Mouse (Mus musculus): ENCODE measurements around the gene Tmem126a. TPM values are rescaled to one million over a fixed set of nuclear protein-coding genes. Genes with fewer than 3 reads are reported as not detected.

Gene Tmem126a
- polyA plus RNA-seq, 1 experiment = 9.4 TPM

DNA sequence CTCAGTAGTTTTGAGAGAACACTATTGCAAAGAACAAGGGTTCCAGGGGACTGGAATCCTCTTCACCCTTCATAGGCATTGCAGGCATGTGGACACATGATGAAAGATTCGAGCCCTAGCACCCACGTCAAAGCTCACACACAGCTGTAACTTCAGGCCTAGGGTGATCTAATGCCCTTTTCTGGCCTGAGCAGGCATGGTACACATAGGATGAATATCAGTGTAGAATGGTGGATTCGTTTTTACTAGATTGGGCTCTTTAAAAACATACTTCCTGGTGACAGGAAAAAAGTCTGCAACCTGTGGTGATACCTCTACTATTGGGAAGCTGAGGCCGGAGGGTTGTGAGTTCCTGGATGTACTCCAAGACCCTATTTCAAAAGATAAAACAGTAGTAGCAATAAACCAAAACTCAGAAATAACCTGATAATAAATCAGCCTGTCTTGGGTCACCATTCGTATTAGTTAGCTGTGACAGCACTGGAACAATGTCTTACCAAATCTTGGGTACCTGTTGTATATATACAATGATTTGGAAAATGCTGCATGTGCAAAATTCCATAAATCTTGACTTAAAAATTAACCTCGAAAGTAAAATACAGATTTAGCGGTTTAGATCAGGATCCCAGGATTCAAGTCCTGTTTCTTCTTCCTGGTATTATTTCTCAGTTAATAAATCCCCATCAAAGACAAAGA is 732 bp downstream of the Tmem126a start:
- no peaks in the 10 kb centered on the region for H3K9me3 ChIP-seq
- TF ChIP-seq FLI1 (IDR thresholded peaks at IDR 0.05; ENCODE audit: low read length) (no peak), GATA1 (IDR thresholded peaks at IDR 0.05; ENCODE audit: borderline replicate concordance, low read length) (no peak)
- H3K4me3 ChIP-seq (replicated peaks) = peak overlapping the region; percentile 97
- peaks cover 34% of the 10 kb centered on the region for H3K36me3 ChIP-seq (replicated peaks; ENCODE audit: low read length)
- peaks cover 24% of the 10 kb centered on the region for H3K4me1 ChIP-seq
- peaks cover 5% of the 10 kb centered on the region for H3K27me3 ChIP-seq (replicated peaks)

DNA sequence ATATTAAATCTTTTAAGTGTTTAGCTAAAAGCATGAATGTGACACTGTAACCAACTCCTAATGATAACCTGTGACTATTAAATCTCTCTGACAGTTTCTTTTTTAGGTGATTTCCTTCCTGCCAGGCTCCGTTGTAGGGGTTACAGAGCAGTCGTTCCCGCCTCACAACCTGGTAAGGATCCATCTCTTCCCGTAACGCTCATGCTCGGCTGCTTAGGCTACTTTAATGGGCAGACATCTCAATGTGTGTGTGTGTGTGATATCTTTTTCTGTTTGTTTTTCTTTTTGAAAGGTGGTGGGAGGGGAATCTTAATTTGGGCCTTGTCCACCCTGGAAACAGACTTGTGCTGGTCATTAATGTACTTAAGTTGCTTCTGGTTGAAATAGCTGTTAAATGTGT is 12.8 kb downstream of the Tmem126a start:
- H3K4me3 ChIP-seq (replicated peaks) = peak overlapping the region; percentile 100
- TF ChIP-seq GATA1 (IDR thresholded peaks at IDR 0.05; ENCODE audit: borderline replicate concordance, low read length) (no peak), FLI1 (IDR thresholded peaks at IDR 0.05; ENCODE audit: low read length) (no peak)

GRCm38 (mm10) chr7:90443101-90444091 is 13.6 kb downstream of the Tmem126a start:
- peaks cover 31% of the 10 kb centered on the region for H3K36me3 ChIP-seq (replicated peaks; ENCODE audit: low read length)
- H3K4me1 ChIP-seq = peaks cover 9% of the 10 kb centered on the region; the same call in 1 of the 2 replicates
- H3K27me3 ChIP-seq (replicated peaks) = no peaks in the 10 kb centered on the region
- H3K9me3 ChIP-seq = 0 out of 2 replicates have a peak, but pooled peaks cover 6% of the 10 kb centered on the region
- H3K4me3 ChIP-seq (replicated peaks) = peak overlapping the region; percentile 100
- TF ChIP-seq FLI1 (IDR thresholded peaks at IDR 0.05; ENCODE audit: low read length) = no peak

More for the DNA sequence above, 12.8 kb downstream of the Tmem126a start:
- Histone ChIP-seq H3K4me1 (peaks cover 13% of the 10 kb centered on the region; the same call in 1 of the 2 replicates), H3K9me3 (0 out of 2 replicates have a peak, but pooled peaks cover 6% of the 10 kb centered on the region), H3K36me3 (replicated peaks; ENCODE audit: low read length) (peaks cover 39% of the 10 kb centered on the region), H3K27me3 (replicated peaks) (no peaks in the 10 kb centered on the region)

- TF ChIP-seq GATA1 (IDR thresholded peaks at IDR 0.05; ENCODE audit: borderline replicate concordance, low read length) (no peak), FLI1 (IDR thresholded peaks at IDR 0.05; ENCODE audit: low read length) (no peak)
- H3K4me3 ChIP-seq (replicated peaks) = peak within 1 kb of the TSS; percentile 100
- 0 out of 2 replicates have a peak, but pooled peaks cover 6% of the 10 kb centered on the region for H3K9me3 ChIP-seq
- no peaks in the 10 kb centered on the region for H3K27me3 ChIP-seq (replicated peaks)
- peaks cover 10% of the 10 kb centered on the region; the same call in 1 of the 2 replicates for H3K4me1 ChIP-seq
- H3K36me3 ChIP-seq (replicated peaks; ENCODE audit: low read length) = peaks cover 23% of the 10 kb centered on the region
These were observed 14.4 kb downstream of the Tmem126a start, which contains the start of gene Crebzf for GRCm38 (mm10) chr7:90442518-90443080. Gene Crebzf, plus strand, starts transcription at chr7:90442729.

DNA sequence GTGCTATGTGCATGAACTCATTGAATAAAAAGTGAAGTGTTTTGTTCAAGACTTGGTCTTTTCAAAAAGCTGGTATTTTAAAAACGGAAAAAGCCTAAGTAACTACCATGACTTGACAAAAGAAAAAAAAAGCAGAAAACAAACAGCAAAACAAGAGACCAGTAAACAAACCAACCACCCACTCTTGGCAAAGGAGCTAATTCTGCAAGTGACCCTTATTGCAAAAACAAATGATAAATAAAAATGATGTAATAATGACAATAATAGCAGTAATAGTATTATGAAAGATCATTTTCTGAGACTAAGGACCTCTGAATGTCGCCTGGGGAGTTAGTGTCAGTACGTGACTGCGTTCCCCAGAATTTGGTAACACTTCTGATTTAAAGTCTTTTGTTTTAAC is 15.0 kb downstream of the Tmem126a start:
- peaks cover under 1% of the 10 kb centered on the region for H3K27me3 ChIP-seq (replicated peaks)
- peaks cover 17% of the 10 kb centered on the region for H3K36me3 ChIP-seq (replicated peaks; ENCODE audit: low read length)
- H3K4me1 ChIP-seq = peaks cover 10% of the 10 kb centered on the region; the same call in 1 of the 2 replicates
- H3K4me3 ChIP-seq (replicated peaks) = peak overlapping the region; percentile 100
- no peak for TF ChIP-seq FLI1 (IDR thresholded peaks at IDR 0.05; ENCODE audit: low read length)
- TF ChIP-seq GATA1 (IDR thresholded peaks at IDR 0.05; ENCODE audit: borderline replicate concordance, low read length) = no peak
- 0 out of 2 replicates have a peak, but pooled peaks cover 6% of the 10 kb centered on the region for H3K9me3 ChIP-seq

DNA sequence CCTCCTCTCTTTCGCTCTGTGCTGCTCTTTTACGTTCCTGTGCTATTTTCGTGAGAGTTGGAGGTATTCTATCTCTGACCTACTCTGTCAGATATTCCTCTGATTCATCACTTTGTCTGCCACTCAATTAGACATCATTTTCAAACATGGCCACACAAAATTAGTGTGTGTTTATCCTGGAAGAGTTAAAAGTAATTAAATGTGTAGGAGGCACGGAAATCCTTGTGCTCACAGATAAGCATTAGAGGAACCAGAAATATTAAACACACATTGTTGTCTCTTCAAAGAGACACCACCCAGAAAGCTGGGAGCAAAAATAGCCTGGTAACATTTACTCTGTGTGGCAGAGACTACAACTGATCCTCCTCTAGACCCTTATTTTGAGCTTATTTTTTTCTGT is 17.0 kb downstream of the Tmem126a start:
- peaks cover 7% of the 10 kb centered on the region; the same call in 1 of the 2 replicates for H3K4me1 ChIP-seq
- 0 out of 2 replicates have a peak, but pooled peaks cover 6% of the 10 kb centered on the region for H3K9me3 ChIP-seq
- TF ChIP-seq FLI1 (IDR thresholded peaks at IDR 0.05; ENCODE audit: low read length) (no peak), GATA1 (IDR thresholded peaks at IDR 0.05; ENCODE audit: borderline replicate concordance, low read length) (no peak)
- H3K27me3 ChIP-seq (replicated peaks) = peaks cover 1% of the 10 kb centered on the region
- H3K36me3 ChIP-seq (replicated peaks; ENCODE audit: low read length) = peaks cover 6% of the 10 kb centered on the region
- H3K4me3 ChIP-seq (replicated peaks) = no peak overlapping the region

DNA sequence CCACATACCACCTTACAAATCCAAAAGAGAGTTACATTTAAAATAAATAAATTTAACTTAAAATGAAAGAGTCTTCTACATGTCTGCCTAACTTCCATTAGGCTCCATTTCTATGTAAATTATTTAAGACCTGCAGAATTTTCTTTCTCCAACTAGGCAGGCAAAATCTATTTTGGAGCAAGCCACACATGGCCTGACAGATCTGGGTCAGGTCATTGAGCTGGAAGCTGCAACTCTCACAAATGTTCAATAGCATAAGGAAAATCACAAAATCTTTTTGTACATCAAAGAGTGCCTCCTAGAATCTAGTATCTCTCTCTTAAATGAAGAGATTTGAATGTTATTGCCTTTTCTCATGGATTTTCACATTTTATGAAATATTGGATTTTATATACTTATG is 24.8 kb downstream of the Tmem126a start:
- H3K36me3 ChIP-seq (replicated peaks; ENCODE audit: low read length) = no peaks in the 10 kb centered on the region
- H3K27me3 ChIP-seq (replicated peaks) = peaks cover 6% of the 10 kb centered on the region
- TF ChIP-seq FLI1 (IDR thresholded peaks at IDR 0.05; ENCODE audit: low read length) (no peak), GATA1 (IDR thresholded peaks at IDR 0.05; ENCODE audit: borderline replicate concordance, low read length) (no peak)
- H3K4me1 ChIP-seq = peaks cover 1% of the 10 kb centered on the region
- H3K9me3 ChIP-seq = peaks cover 1% of the 10 kb centered on the region; the same call in 1 of the 2 replicates
- H3K4me3 ChIP-seq (replicated peaks) = no peak overlapping the region

DNA sequence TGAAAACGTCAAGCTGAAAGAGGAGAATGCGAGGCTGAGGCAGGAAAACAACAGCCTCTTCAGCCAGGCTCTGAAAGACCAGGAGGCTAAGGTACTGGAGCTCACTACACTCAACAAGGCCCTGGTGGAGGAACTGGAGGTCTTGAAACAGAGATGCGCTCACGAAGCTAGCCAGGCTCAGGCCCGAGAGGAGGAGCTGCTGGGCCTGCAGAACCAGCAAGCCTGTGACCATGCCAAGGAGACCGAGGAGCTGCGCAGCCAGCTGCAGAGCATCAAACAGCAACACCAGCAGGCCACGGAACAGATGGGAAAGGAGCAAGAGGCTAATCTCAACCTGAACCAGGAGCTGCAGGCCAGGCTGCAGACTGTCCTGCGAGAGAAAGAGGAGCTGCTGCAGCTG is 30.0 kb downstream of the Tmem126a start:
- peaks cover 9% of the 10 kb centered on the region for H3K9me3 ChIP-seq
- peaks cover 13% of the 10 kb centered on the region for H3K27me3 ChIP-seq (replicated peaks)
- peaks cover 13% of the 10 kb centered on the region for H3K4me1 ChIP-seq
- TF ChIP-seq GATA1 (IDR thresholded peaks at IDR 0.05; ENCODE audit: borderline replicate concordance, low read length) = no peak
- TF ChIP-seq FLI1 (IDR thresholded peaks at IDR 0.05; ENCODE audit: low read length) = no peak
- peak overlapping the region; percentile 85 for H3K4me3 ChIP-seq (replicated peaks)
- no peaks in the 10 kb centered on the region for H3K36me3 ChIP-seq (replicated peaks; ENCODE audit: low read length)

All from megakaryocyte, embryonic 14.5 days (primary cell).